Mouse (Mus musculus): ENCODE data around the gene Zbtb16. TPM values are rescaled to one million over a fixed set of nuclear protein-coding genes. Genes with fewer than 3 reads are reported as not detected.

Zbtb16 gene
- polyA plus RNA-seq, 1 experiment from 2014 or later: 0.57 TPM

DNA sequence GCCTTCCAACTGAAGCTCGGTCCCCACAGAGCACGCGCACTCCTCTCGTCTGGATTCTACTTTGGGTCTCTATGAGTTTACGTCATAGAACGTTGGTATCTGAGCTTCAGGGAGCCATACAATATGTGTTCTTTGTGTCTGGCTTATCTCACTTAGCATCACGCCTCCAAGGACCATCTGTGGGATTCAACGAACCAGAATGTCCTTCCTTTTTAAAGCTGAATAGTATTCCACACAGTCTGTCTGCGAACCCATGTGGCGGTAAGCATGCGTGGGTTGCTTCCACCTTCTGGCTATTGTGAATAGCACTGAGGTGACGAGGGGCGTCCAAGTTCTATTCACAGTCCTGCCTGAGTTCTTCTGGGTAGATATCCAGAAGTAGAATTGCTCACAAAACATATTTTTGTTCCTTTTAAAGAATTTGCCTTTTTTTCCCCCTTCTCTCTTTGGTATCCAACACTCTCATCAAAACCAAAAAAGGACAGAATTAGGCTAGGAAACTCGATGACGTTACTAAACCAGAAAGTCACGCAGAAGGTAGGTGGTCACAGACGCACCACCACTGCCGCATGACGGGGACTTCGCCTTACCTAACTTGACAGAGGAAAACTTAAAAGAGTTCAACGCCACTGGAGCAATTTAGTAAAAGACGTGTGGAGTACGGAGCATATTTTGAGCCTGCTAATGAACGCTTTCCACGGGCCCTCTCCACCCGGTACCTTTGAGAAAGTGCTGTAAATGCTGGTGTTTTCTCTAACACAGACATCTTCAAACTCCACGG, 32.4 kb downstream of the Zbtb16 start:
- no peak overlapping the region for H3K4me3 ChIP-seq (ENCODE audit: low read depth, low read length)
- 90% methylated on average over 27 of the region's 27 CpGs for WGBS (ENCODE audit: insufficient replicate concordance)
- no peak for ATAC-seq (replicated peaks; ENCODE audit: insufficient number of reproducible peaks, low FRiP score, low TSS enrichment)
- no peak overlapping the region for H3K4me2 ChIP-seq
- no peaks in the 10 kb centered on the region for H3K27me3 ChIP-seq (ENCODE audit: control insufficient read depth, insufficient read depth, low read length)
- H3K4me1 ChIP-seq (ENCODE audit: control insufficient read depth, insufficient read depth, low read length): no peaks in the 10 kb centered on the region
- H3K36me3 ChIP-seq (ENCODE audit: control insufficient read depth, insufficient read depth, low read length): no peaks in the 10 kb centered on the region
- H3K9me3 ChIP-seq (replicated peaks; ENCODE audit: control insufficient read depth, low read length): no peaks in the 10 kb centered on the region
- no peak overlapping the region for H3K27ac ChIP-seq (ENCODE audit: low read depth, low read length)
- no peak overlapping the region for H3K9ac ChIP-seq (ENCODE audit: low read depth, low read length)

DNA sequence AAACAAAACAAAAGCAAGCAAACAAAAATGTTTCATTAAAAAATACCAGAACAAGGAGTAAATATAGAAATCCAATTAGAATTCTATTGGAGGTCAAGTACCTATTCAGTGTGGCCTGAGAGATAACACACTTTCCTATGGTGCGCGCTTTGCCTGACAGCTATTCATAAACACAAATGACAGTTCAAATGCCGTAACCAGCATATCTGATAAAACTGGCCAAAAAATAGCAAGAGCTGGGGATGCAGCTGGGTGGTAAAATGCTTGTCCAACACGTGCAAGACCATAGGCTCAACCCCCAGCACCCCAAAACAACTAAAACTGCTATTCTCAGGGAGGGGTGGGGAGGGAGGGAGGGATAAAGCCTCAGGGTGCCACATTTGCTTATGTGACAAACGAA, 33.6 kb downstream of the Zbtb16 start:
- ATAC-seq (replicated peaks; ENCODE audit: insufficient number of reproducible peaks, low FRiP score, low TSS enrichment): no peak
- Histone ChIP-seq H3K4me3 (ENCODE audit: low read depth, low read length) (no peak overlapping the region), H3K4me1 (ENCODE audit: control insufficient read depth, insufficient read depth, low read length) (no peaks in the 10 kb centered on the region), H3K9me3 (replicated peaks; ENCODE audit: control insufficient read depth, low read length) (no peaks in the 10 kb centered on the region), H3K27me3 (ENCODE audit: control insufficient read depth, insufficient read depth, low read length) (no peaks in the 10 kb centered on the region), H3K27ac (ENCODE audit: low read depth, low read length) (no peak overlapping the region), H3K9ac (ENCODE audit: low read depth, low read length) (no peak overlapping the region), H3K36me3 (ENCODE audit: control insufficient read depth, insufficient read depth, low read length) (no peaks in the 10 kb centered on the region), H3K4me2 (no peak overlapping the region)
- 47% methylated on average over 5 of the region's 5 CpGs for WGBS (ENCODE audit: insufficient replicate concordance)

DNA sequence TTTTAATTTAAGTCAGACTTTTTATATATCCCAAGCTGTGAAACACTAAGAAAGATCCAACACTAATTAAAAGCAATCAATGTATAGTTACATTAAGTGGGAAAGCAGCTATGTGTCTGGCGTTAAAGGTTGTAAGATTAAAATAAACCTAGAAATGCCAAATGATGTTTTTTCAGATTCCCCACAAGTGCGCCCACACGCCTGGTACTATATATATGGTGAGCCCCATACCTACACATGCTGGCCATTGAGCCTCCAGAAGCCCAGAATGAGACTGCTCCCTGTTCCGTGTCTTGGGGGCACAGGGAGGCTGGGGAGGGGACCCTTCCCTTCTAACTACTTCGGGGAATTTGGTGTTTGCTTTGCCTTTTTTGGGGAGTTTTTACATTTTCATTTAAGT, 34.7 kb downstream of the Zbtb16 start:
- no peak overlapping the region for H3K4me3 ChIP-seq (ENCODE audit: low read depth, low read length)
- ATAC-seq (replicated peaks; ENCODE audit: insufficient number of reproducible peaks, low FRiP score, low TSS enrichment): no peak
- no peaks in the 10 kb centered on the region for H3K36me3 ChIP-seq (ENCODE audit: control insufficient read depth, insufficient read depth, low read length)
- no peaks in the 10 kb centered on the region for H3K9me3 ChIP-seq (replicated peaks; ENCODE audit: control insufficient read depth, low read length)
- H3K9ac ChIP-seq (ENCODE audit: low read depth, low read length): no peak overlapping the region
- no peak overlapping the region for H3K27ac ChIP-seq (ENCODE audit: low read depth, low read length)
- no peaks in the 10 kb centered on the region for H3K27me3 ChIP-seq (ENCODE audit: control insufficient read depth, insufficient read depth, low read length)
- no peak overlapping the region for H3K4me2 ChIP-seq
- H3K4me1 ChIP-seq (ENCODE audit: control insufficient read depth, insufficient read depth, low read length): no peaks in the 10 kb centered on the region
- WGBS (ENCODE audit: insufficient replicate concordance): 86% methylated on average over 5 of the region's 5 CpGs

DNA sequence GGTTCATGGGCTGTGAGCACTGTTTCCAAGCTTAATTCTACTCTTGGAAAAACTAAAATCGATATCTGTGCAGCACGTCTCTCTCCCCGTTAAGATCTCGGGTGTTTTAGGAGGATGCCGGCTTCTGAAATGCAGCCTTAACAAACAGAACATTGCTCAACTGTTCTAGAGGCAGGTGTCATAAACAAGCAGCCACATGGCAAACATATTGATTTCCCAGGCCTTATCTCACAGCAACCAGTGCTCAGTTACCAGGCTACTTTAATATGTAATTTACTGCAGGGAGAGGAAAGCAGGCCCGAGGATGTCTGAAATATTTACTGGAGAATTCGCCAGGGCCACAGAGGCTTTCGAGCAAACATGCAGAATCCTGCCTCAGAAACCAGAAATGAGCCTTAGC, 35.4 kb downstream of the Zbtb16 start:
- Histone ChIP-seq H3K36me3 (ENCODE audit: control insufficient read depth, insufficient read depth, low read length) (no peaks in the 10 kb centered on the region), H3K4me2 (no peak overlapping the region), H3K9me3 (replicated peaks; ENCODE audit: control insufficient read depth, low read length) (no peaks in the 10 kb centered on the region), H3K4me1 (ENCODE audit: control insufficient read depth, insufficient read depth, low read length) (peaks cover 4% of the 10 kb centered on the region; the same call in 1 of the 2 replicates), H3K27me3 (ENCODE audit: control insufficient read depth, insufficient read depth, low read length) (peaks cover 4% of the 10 kb centered on the region; the same call in 1 of the 2 replicates), H3K27ac (ENCODE audit: low read depth, low read length) (no peak overlapping the region), H3K9ac (ENCODE audit: low read depth, low read length) (no peak overlapping the region), H3K4me3 (ENCODE audit: low read depth, low read length) (no peak overlapping the region)
- no peak for ATAC-seq (replicated peaks; ENCODE audit: insufficient number of reproducible peaks, low FRiP score, low TSS enrichment)
- WGBS (ENCODE audit: insufficient replicate concordance): 78% methylated on average over 8 of the region's 8 CpGs

DNA sequence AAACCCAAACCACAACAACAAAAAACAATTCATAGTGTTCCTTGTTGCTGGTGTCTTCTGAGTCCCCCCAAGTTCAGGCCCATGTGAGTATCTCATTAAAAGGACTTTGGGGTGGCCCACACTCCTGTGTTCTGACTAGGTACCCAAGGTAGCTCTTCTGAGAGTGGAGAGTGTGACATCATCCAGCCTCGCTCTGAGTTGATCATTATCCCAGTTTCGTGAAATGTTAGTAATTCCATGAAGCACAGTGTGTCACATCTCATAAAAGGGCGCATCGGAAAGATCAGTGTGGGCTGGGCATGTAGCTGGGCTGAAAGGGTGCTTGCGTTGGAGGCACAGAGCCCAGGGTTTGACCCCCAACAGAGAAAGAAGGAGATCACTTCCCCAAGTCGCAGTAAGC, 38.0 kb downstream of the Zbtb16 start:
- no peaks in the 10 kb centered on the region for H3K36me3 ChIP-seq (ENCODE audit: control insufficient read depth, insufficient read depth, low read length)
- ATAC-seq (replicated peaks; ENCODE audit: insufficient number of reproducible peaks, low FRiP score, low TSS enrichment): no peak
- no peak overlapping the region for H3K9ac ChIP-seq (ENCODE audit: low read depth, low read length)
- H3K27ac ChIP-seq (ENCODE audit: low read depth, low read length): no peak overlapping the region
- WGBS (ENCODE audit: insufficient replicate concordance): 83% methylated on average over 6 of the region's 6 CpGs
- H3K9me3 ChIP-seq (replicated peaks; ENCODE audit: control insufficient read depth, low read length): no peaks in the 10 kb centered on the region
- H3K27me3 ChIP-seq (ENCODE audit: control insufficient read depth, insufficient read depth, low read length): peaks cover 7% of the 10 kb centered on the region; the same call in 1 of the 2 replicates
- no peak overlapping the region for H3K4me2 ChIP-seq
- no peak overlapping the region for H3K4me3 ChIP-seq (ENCODE audit: low read depth, low read length)
- H3K4me1 ChIP-seq (ENCODE audit: control insufficient read depth, insufficient read depth, low read length): peaks cover 13% of the 10 kb centered on the region; the same call in 1 of the 2 replicates

DNA sequence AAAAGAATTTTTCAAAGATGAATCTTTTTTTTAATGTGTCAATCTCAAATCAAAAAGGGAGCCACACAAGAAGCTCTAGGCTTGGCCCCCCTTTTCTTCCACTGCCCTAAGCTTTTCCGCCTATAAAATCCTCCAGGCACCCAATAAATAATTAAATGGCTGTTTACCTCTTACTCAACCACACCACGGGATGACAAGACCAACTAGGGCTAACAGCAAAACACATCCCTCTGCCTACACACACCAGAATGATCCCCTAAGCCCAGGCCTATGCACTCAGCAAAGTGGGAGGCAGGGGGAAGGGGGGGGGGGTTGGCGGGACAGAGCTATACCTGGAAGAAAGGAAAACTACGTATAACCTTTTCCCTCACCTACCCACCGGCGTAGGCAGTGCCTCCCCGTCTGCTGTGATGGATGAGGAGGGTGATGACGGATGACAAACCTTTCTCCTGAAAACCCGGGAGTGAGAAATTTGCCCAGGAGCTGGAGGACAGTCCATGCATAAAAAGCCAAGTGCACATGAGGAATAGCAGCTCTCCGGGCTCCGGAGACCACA, 39.7 kb downstream of the Zbtb16 start:
- no peak overlapping the region for H3K4me2 ChIP-seq
- peaks cover 13% of the 10 kb centered on the region; the same call in 1 of the 2 replicates for H3K4me1 ChIP-seq (ENCODE audit: control insufficient read depth, insufficient read depth, low read length)
- H3K27me3 ChIP-seq (ENCODE audit: control insufficient read depth, insufficient read depth, low read length): peaks cover 9% of the 10 kb centered on the region; the same call in 1 of the 2 replicates
- H3K27ac ChIP-seq (ENCODE audit: low read depth, low read length): no peak overlapping the region
- H3K4me3 ChIP-seq (ENCODE audit: low read depth, low read length): no peak overlapping the region
- 40% methylated on average over 11 of the region's 11 CpGs for WGBS (ENCODE audit: insufficient replicate concordance)
- H3K9me3 ChIP-seq (replicated peaks; ENCODE audit: control insufficient read depth, low read length): no peaks in the 10 kb centered on the region
- ATAC-seq (replicated peaks; ENCODE audit: insufficient number of reproducible peaks, low FRiP score, low TSS enrichment): no peak
- H3K9ac ChIP-seq (ENCODE audit: low read depth, low read length): no peak overlapping the region
- H3K36me3 ChIP-seq (ENCODE audit: control insufficient read depth, insufficient read depth, low read length): no peaks in the 10 kb centered on the region

DNA sequence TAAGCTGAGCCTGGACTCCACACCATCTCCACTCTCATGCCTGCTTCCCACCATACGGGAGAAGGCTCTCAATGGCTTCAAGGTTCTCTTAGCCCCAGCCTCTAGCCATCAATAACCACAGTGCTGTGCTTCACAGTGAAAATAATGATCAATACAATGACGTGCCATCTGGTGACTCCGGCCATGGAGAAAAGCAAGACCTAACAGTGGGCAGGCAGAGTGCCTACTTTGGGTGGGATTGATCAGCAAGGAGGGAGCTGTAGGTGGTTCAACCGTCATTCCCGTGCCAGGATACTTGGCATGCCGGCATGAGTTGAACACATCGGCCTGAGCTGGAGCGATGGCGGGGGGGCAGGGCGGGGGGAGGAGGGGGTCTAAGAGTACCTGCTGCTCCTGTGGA, 40.3 kb downstream of the Zbtb16 start:
- H3K4me3 ChIP-seq (ENCODE audit: low read depth, low read length): no peak overlapping the region
- no peak overlapping the region for H3K27ac ChIP-seq (ENCODE audit: low read depth, low read length)
- ATAC-seq (replicated peaks; ENCODE audit: insufficient number of reproducible peaks, low FRiP score, low TSS enrichment): no peak
- 54% methylated on average over 10 of the region's 10 CpGs for WGBS (ENCODE audit: insufficient replicate concordance)
- no peaks in the 10 kb centered on the region for H3K9me3 ChIP-seq (replicated peaks; ENCODE audit: control insufficient read depth, low read length)
- H3K4me1 ChIP-seq (ENCODE audit: control insufficient read depth, insufficient read depth, low read length): peaks cover 13% of the 10 kb centered on the region; the same call in 1 of the 2 replicates
- 0 out of 2 replicates have a peak overlapping the region, but pooled peaks have one; percentile 29 for H3K4me2 ChIP-seq
- H3K27me3 ChIP-seq (ENCODE audit: control insufficient read depth, insufficient read depth, low read length): peaks cover 9% of the 10 kb centered on the region; the same call in 1 of the 2 replicates
- no peaks in the 10 kb centered on the region for H3K36me3 ChIP-seq (ENCODE audit: control insufficient read depth, insufficient read depth, low read length)
- no peak overlapping the region for H3K9ac ChIP-seq (ENCODE audit: low read depth, low read length)

DNA sequence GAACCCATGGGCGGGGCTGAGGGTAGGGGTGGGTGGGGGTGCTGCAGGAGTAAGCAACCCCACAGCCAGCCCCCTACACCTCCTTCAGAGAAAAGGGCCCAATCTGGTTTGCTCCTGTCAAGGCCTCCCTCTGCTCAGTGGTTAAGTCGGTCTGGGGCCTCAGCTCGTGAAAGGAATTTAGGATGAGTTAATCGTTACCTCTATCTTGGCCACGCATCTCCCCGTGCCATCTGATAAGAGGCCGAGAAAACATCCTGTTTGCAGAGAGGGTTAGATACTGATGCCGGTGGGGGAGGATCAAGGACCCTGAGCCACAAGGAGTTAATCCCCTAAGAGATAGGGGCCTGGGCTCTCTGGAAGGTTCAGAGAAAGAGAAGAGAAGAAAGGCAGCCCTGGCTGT, 40.9 kb downstream of the Zbtb16 start:
- Histone ChIP-seq H3K4me1 (ENCODE audit: control insufficient read depth, insufficient read depth, low read length) (peaks cover 13% of the 10 kb centered on the region; the same call in 1 of the 2 replicates), H3K4me2 (peak overlapping the region; percentile 29; the same call in 1 of the 2 replicates), H3K27ac (ENCODE audit: low read depth, low read length) (no peak overlapping the region), H3K4me3 (ENCODE audit: low read depth, low read length) (no peak overlapping the region), H3K9ac (ENCODE audit: low read depth, low read length) (no peak overlapping the region), H3K27me3 (ENCODE audit: control insufficient read depth, insufficient read depth, low read length) (peaks cover 9% of the 10 kb centered on the region; the same call in 1 of the 2 replicates), H3K9me3 (replicated peaks; ENCODE audit: control insufficient read depth, low read length) (no peaks in the 10 kb centered on the region), H3K36me3 (ENCODE audit: control insufficient read depth, insufficient read depth, low read length) (no peaks in the 10 kb centered on the region)
- 9% methylated on average over 8 of the region's 8 CpGs for WGBS (ENCODE audit: insufficient replicate concordance)
- ATAC-seq (replicated peaks; ENCODE audit: insufficient number of reproducible peaks, low FRiP score, low TSS enrichment): no peak

Data from heart, embryonic 11.5 days (tissue).